Mouse (Mus musculus) liver, embryonic 13.5 days (tissue): ENCODE measurements around the gene Tal1. TPM values are rescaled to one million over a fixed set of nuclear protein-coding genes. Genes with fewer than 3 reads are reported as not detected.

Experiments
- ATAC-seq: fragments of 200-750 bp; cut with Nextera tagmentation; 2 replicates; pipeline ENCODE4 v1.8.0; 2017; ENCODE audit warnings: low read depth, mild to moderate bottlenecking, moderate number of reproducible peaks, moderate library complexity
- DNase-seq: peaks from one replicate; pipeline ENCODE4 v3.0.0; 2022
- H3K27ac ChIP-seq: fragments of 300-500 bp; sonication (generic); 2 replicates; pipeline ENCODE4 v1.5.1; 2015; ENCODE audit warnings: moderate library complexity, mild to moderate bottlenecking, inconsistent platforms
- H3K27me3 ChIP-seq: fragments of 300-500 bp; sonication (generic); 2 replicates; pipeline ENCODE4 v1.6.1; 2015; ENCODE audit warnings: mild to moderate bottlenecking, inconsistent platforms
- H3K36me3 ChIP-seq: fragments of 300-500 bp; sonication (generic); 2 replicates; pipeline ENCODE4 v1.6.1; 2015; ENCODE audit warnings: mild to moderate bottlenecking, inconsistent platforms
- H3K4me1 ChIP-seq: fragments of 300-500 bp; sonication (generic); replicated peaks from 2 replicates; pipeline ENCODE4 v1.6.1; 2015; ENCODE audit warnings: inconsistent platforms
- H3K4me2 ChIP-seq: fragments of 300-500 bp; sonication (generic); 2 replicates; pipeline ENCODE4 v1.6.1; 2015; ENCODE audit warnings: inconsistent platforms, mild to moderate bottlenecking, moderate library complexity
- H3K4me3 ChIP-seq: fragments of 300-500 bp; sonication (generic); replicated peaks from 2 replicates; pipeline ENCODE4 v1.5.1; 2015; ENCODE audit warnings: mild to moderate bottlenecking, inconsistent platforms
- H3K9ac ChIP-seq: fragments of 300-500 bp; sonication (generic); 2 replicates; pipeline ENCODE4 v1.6.1; 2015; ENCODE audit warnings: mild to moderate bottlenecking, inconsistent platforms
- H3K9me3 ChIP-seq: fragments of 300-500 bp; sonication (generic); replicated peaks from 2 replicates; pipeline ENCODE4 v1.6.1; 2016; ENCODE audit warnings: inconsistent platforms
- WGBS: fragments of 180-500 bp; shearing (Covaris S2); methylation state at CpG from one replicate; pipeline ENCODE4 v1.1.7; 2015; ENCODE audit not compliant: insufficient replicate concordance; 5-methylcytosine and 5-hydroxymethylcytosine counted together
- polyA plus RNA-seq: library from polyadenylated mRNA; unstranded; fragments of >200 nt; fragmentation: Nextera tagmentation; extraction: Ambion mirVana; gene quantifications from 2 replicates; pipeline ENCODE4 v1.2.1, GENCODE M21; 2015

Tal1 gene
- polyA plus RNA-seq, 1 experiment from 2014 or later, result 29.3 TPM

DNA sequence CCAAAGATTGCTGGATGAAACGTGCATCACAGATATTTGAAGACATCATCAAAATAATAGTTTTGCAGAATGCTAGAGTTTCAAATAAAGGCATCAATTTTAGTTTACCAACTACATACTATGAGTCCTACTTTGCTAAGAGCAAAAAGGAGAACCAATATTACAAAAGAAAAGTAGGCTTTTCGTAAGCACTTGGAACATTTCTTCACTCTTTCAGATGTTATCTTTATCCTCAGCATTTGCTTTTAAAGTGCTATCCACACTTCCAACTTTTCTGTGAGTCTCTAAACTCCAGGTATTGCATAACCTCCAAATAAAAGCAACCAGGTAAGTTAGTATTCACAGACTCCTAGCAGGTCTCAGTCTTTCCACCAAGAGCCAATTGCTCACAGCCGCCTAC lies 63.4 kb downstream of the Tal1 start:
- Histone ChIP-seq H3K4me3 (no peak overlapping the region), H3K9me3 (no peaks in the 10 kb centered on the region), H3K9ac (no peak overlapping the region), H3K36me3 (no peaks in the 10 kb centered on the region), H3K4me2 (no peak overlapping the region), H3K4me1 (no peaks in the 10 kb centered on the region), H3K27ac (no peak overlapping the region), H3K27me3 (no peaks in the 10 kb centered on the region)
- ATAC-seq (no peak), DNase-seq (no peak)
- 66% methylated on average over 3 of the region's 3 CpGs for WGBS

DNA sequence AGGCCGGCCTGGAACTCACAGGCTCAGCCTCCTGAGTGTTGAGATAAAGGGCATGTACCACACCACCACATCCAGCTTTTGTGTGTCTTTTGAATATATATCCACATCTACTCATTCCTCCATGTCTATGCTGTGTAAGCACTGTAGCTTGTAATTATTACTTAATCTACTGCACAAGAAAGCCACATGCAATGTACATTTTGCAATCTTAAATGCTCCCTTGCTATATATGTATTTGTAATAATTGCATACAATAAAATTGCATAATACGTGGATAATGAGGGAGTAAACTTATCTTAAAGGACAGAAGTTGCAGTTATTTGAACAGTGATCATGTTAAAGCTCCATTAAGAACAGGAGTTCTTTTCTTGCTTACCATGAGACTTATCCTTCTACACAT lies 64.9 kb downstream of the Tal1 start:
- no peak for DNase-seq
- no peaks in the 10 kb centered on the region for H3K4me1 ChIP-seq
- no peak overlapping the region for H3K4me2 ChIP-seq
- 58% methylated on average over 2 of the region's 2 CpGs for WGBS
- H3K9me3 ChIP-seq, result no peaks in the 10 kb centered on the region
- H3K27me3 ChIP-seq, result no peaks in the 10 kb centered on the region
- no peak overlapping the region for H3K27ac ChIP-seq
- H3K9ac ChIP-seq, result no peak overlapping the region
- ATAC-seq, result no peak
- no peak overlapping the region for H3K4me3 ChIP-seq
- no peaks in the 10 kb centered on the region for H3K36me3 ChIP-seq

Other genes starting within 250 kb of the Tal1 start
- gene Gm12830, start 234.7 kb upstream of the Tal1 start, polyA plus RNA-seq, result not detected in 2 replicates
- gene Foxd2, start 147.6 kb upstream of the Tal1 start, polyA plus RNA-seq, result not detected in 2 replicates
- gene Foxe3, start 130.4 kb upstream of the Tal1 start, polyA plus RNA-seq, result not detected in 2 replicates
- gene Cmpk1, start 69.2 kb upstream of the Tal1 start, polyA plus RNA-seq, result 72.8 and 90.4 TPM in 2 replicates
- gene Stil, start 56.3 kb upstream of the Tal1 start, polyA plus RNA-seq, result 8.3 and 11.8 TPM in 2 replicates
- gene Pdzk1ip1, start 32.3 kb downstream of the Tal1 start, polyA plus RNA-seq, result 21.2 and 23.7 TPM in 2 replicates
- gene Cyp4x1, start 77.9 kb downstream of the Tal1 start, polyA plus RNA-seq, result 0.05 and 0.06 TPM in 2 replicates
- gene Cyp4a29, start 185.7 kb downstream of the Tal1 start, polyA plus RNA-seq, result not detected in 2 replicates
- not detected in 2 replicates for gene Cyp4a12a, start 242.6 kb downstream of the Tal1 start, polyA plus RNA-seq